Mouse (Mus musculus) ES-E14 (cell line): ENCODE data around the gene Itga9. TPM values are rescaled to one million over a fixed set of nuclear protein-coding genes. Genes with fewer than 3 reads are reported as not detected.

Experiments
- DNase-seq: peaks from one replicate; pipeline ENCODE4 v3.0.0-alpha.2; 2013; ENCODE audit warnings: low read depth, low spot score
- H3K27ac ChIP-seq: 2 replicates; pipeline ENCODE4 v1.5.1; 2012; ENCODE audit warnings: low read depth, mild to moderate bottlenecking, low read length, moderate library complexity, mixed read lengths; ENCODE audit not compliant: poor library complexity, insufficient read depth, severe bottlenecking
- H3K36me3 ChIP-seq: 2 replicates; pipeline ENCODE4 v1.6.1; 2012; ENCODE audit warnings: mild to moderate bottlenecking, low read length, moderate library complexity, mixed read lengths; ENCODE audit not compliant: control insufficient read depth, poor library complexity, insufficient read depth, severe bottlenecking
- H3K4me1 ChIP-seq, 2 experiments: fragments of 150-350 bp in 1 of 2; sonication (generic) in 1 of 2; 2 replicates each; pipeline ENCODE4 v1.6.1; 2012; ENCODE audit warnings: low read length in 2 of 2, mild to moderate bottlenecking in 1 of 2, mixed read lengths in 1 of 2; ENCODE audit not compliant: control insufficient read depth in 2 of 2, insufficient read depth in 2 of 2, poor library complexity in 1 of 2
- H3K4me3 ChIP-seq, 2 experiments: fragments of 150-350 bp in 1 of 2; sonication (generic) in 1 of 2; 2 replicates each; pipeline ENCODE4 v1.5.1; 2012; ENCODE audit warnings: low read length in 2 of 2, low read depth in 1 of 2, mild to moderate bottlenecking in 1 of 2, mixed read lengths in 1 of 2; ENCODE audit not compliant: insufficient read depth in 1 of 2, poor library complexity in 1 of 2, severe bottlenecking in 1 of 2
- H3K9ac ChIP-seq: 2 replicates; pipeline ENCODE4 v1.6.1; 2012; ENCODE audit warnings: low read depth, mild to moderate bottlenecking, low read length, mixed read lengths; ENCODE audit not compliant: poor library complexity, insufficient read depth, severe bottlenecking
- H3K9me3 ChIP-seq: fragments of 150-350 bp; sonication (generic); 2 replicates; pipeline ENCODE4 v1.6.1; 2012; ENCODE audit warnings: low read depth, mild to moderate bottlenecking, low read length; ENCODE audit not compliant: control insufficient read depth, insufficient read depth
- CHD2 ChIP-seq: IDR thresholded peaks from 2 replicates; pipeline ENCODE4 v1.6.1; 2014; ENCODE audit warnings: mild to moderate bottlenecking, low read depth, low read length, inconsistent platforms
- HCFC1 ChIP-seq: IDR thresholded peaks from 2 replicates; pipeline ENCODE4 v1.6.1; 2012; ENCODE audit warnings: low read length, inconsistent platforms, borderline replicate concordance; ENCODE audit not compliant: insufficient read depth
- MAFK ChIP-seq: IDR thresholded peaks from 2 replicates; pipeline ENCODE4 v1.6.1; 2014; ENCODE audit warnings: mild to moderate bottlenecking, low read depth, low read length, inconsistent platforms; ENCODE audit not compliant: insufficient read depth
- ZC3H11A ChIP-seq: IDR thresholded peaks from 2 replicates; pipeline ENCODE4 v1.6.1; 2012; ENCODE audit warnings: low read depth, mild to moderate bottlenecking, inconsistent platforms, low read length, borderline replicate concordance
- ZNF384 ChIP-seq: IDR thresholded peaks from 2 replicates; pipeline ENCODE4 v1.6.1; 2012; ENCODE audit warnings: low read depth, low read length, inconsistent platforms
- in situ Hi-C, 2 experiments: fragments of 600-800 bp; cut with MboI; formaldehyde crosslinking; loops; one replicate each; pipeline ENCODE4 v1.15.1; 2025; ENCODE audit warnings: low sequenced_read_pairs in 2 of 2, inconsistent platforms in 1 of 2; ENCODE audit not compliant: unreplicated experiment in 2 of 2
- total RNA-seq: library from RNA; depleted of rRNA; stranded (reverse); fragments of 300-350 nt; gene quantifications from 2 replicates; pipeline ENCODE4 v1.2.3, GENCODE M21; 2012

The Itga9 gene
- total RNA-seq, 1 experiment, result 19.7 TPM

GRCm38 (mm10) chr9:118739071-118739470, 132.6 kb downstream of the Itga9 start:
- no peak for DNase-seq
- Histone ChIP-seq H3K9me3 (no peaks in the 10 kb centered on the region), H3K36me3 (no peaks in the 10 kb centered on the region), H3K4me3 (no peak overlapping the region), H3K4me1 (no peaks in the 10 kb centered on the region), H3K27ac (no peak overlapping the region), H3K9ac (no peak overlapping the region)
- in situ Hi-C loops, result no loop called here
- TF ChIP-seq CHD2 (no peak), ZC3H11A (no peak), HCFC1 (no peak), MAFK (no peak), ZNF384 (no peak)

GRCm38 (mm10) chr9:118739659-118740058, 133.2 kb downstream of the Itga9 start:
- H3K27ac ChIP-seq, result no peak overlapping the region
- DNase-seq, result no peak
- TF ChIP-seq ZC3H11A (no peak), HCFC1 (no peak), ZNF384 (no peak), CHD2 (no peak), MAFK (no peak)
- no peaks in the 10 kb centered on the region for H3K9me3 ChIP-seq
- no peaks in the 10 kb centered on the region for H3K4me1 ChIP-seq
- in situ Hi-C loops, result no loop called here
- H3K4me3 ChIP-seq, result no peak overlapping the region
- H3K36me3 ChIP-seq, result no peaks in the 10 kb centered on the region
- no peak overlapping the region for H3K9ac ChIP-seq

- Histone ChIP-seq H3K4me1 (no peaks in the 10 kb centered on the region), H3K36me3 (no peaks in the 10 kb centered on the region), H3K9ac (no peak overlapping the region), H3K27ac (no peak overlapping the region), H3K9me3 (no peaks in the 10 kb centered on the region), H3K4me3 (no peak overlapping the region)
- TF ChIP-seq MAFK, result no peak
- in situ Hi-C loops, result no loop called here
- DNase-seq, result no peak
Observed at GRCm38 (mm10) chr9:118741268-118741667, 134.8 kb downstream of the Itga9 start.

GRCm38 (mm10) chr9:118749335-118749949, 143.0 kb downstream of the Itga9 start:
- Histone ChIP-seq H3K4me3 (no peak overlapping the region), H3K4me1 (no peaks in the 10 kb centered on the region; a peak in 1 of 4 replicates), H3K9me3 (no peaks in the 10 kb centered on the region), H3K27ac (no peak overlapping the region), H3K9ac (no peak overlapping the region), H3K36me3 (no peaks in the 10 kb centered on the region)
- DNase-seq, result no peak
- no peak for TF ChIP-seq HCFC1
- TF ChIP-seq ZC3H11A, result no peak
- no peak for TF ChIP-seq MAFK
- no peak for TF ChIP-seq ZNF384
- no peak for TF ChIP-seq CHD2
- in situ Hi-C loops, result no loop called here

GRCm38 (mm10) chr9:118750828-118751227, 144.3 kb downstream of the Itga9 start:
- DNase-seq, result no peak
- Histone ChIP-seq H3K27ac (no peak overlapping the region), H3K9me3 (no peaks in the 10 kb centered on the region), H3K9ac (no peak overlapping the region), H3K4me3 (no peak overlapping the region), H3K36me3 (no peaks in the 10 kb centered on the region), H3K4me1 (no peaks in the 10 kb centered on the region; a peak in 1 of 4 replicates)
- no peak for TF ChIP-seq MAFK
- TF ChIP-seq ZNF384, result no peak
- TF ChIP-seq HCFC1, result no peak
- no peak for TF ChIP-seq ZC3H11A
- no peak for TF ChIP-seq CHD2
- in situ Hi-C loops, result no loop called here
